Mouse (Mus musculus) CD4-positive, CD25-positive, alpha-beta regulatory T cell, adult 2 months (primary cell): ENCODE data around the gene Shisal2a.

ENCODE experiments used
- DNase-seq: peaks from one replicate; pipeline ENCODE4 v3.0.0-alpha.2; 2012; ENCODE audit warnings: low read depth, low spot score

Gene Shisal2a

DNA sequence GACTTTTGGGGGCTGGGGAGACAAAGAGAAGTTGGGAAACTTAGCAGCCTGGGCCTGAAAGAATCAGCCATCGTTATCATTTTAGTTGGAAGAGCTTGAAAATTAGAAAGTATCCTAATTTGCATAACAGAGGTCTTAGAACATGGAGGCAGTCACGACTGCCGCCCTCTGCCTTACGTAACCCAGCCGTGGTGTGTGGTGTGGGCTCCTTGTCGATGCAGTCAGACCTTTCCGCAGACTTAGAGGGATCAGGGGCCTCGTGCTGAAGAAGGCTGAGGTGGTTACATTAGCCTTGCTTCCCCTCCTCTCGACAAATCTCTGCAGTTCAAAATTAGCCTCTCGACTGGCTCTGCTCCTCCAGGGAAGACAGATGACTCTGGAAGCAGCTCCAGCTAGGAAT, 44.3 kb downstream of the Shisal2a start:
- no peak for DNase-seq

DNA sequence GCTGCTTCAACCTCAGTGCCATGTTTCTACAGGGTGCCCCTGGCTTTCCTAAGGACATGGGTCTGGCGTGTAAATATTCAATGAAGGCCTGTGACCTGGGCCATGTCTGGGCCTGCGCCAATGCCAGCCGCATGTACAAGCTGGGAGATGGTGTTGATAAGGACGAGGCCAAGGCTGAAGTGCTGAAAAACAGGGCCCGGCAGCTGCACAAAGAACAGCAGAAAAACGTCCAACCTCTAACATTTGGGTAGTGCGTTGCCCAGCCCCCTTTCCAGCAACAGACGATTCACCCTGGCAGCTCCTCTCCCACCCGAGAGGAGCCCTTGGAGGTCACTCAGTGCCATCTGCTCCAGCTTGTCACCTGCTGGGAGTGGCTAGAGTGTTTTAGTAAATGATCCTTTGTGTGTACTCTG, 44.8 kb downstream of the Shisal2a start:
- DNase-seq = no peak

- DNase-seq = no peak
Observed at GRCm38 (mm10) chr4:108337817-108338216, 45.3 kb downstream of the Shisal2a start.

DNA sequence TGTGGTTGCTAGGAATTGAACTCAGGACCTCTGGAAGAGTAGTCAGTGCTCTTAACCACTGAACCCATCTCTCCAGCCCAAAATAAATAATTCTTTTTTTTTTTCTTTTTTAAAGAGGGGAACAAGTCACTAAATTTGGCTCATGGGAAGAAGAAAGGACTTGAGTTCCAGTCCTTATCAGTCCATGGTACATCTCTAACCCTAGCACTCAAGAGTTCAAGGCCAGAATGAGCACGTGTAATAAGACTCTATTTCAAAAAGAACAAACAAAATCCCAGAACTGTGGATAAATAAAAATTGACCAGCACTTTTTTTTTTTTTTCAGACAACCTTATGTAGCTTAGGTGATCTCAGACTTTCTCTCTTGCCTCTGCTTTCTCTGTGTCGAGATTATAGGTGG, 46.4 kb downstream of the Shisal2a start:
- DNase-seq = no peak

- DNase-seq = no peak
Observed at GRCm38 (mm10) chr4:108335413-108335812, 47.7 kb downstream of the Shisal2a start.

GRCm38 (mm10) chr4:108332041-108332440, 51.1 kb downstream of the Shisal2a start:
- DNase-seq = no peak

- no peak for DNase-seq
Observed at GRCm38 (mm10) chr4:108329840-108330239, 53.3 kb downstream of the Shisal2a start.

DNA sequence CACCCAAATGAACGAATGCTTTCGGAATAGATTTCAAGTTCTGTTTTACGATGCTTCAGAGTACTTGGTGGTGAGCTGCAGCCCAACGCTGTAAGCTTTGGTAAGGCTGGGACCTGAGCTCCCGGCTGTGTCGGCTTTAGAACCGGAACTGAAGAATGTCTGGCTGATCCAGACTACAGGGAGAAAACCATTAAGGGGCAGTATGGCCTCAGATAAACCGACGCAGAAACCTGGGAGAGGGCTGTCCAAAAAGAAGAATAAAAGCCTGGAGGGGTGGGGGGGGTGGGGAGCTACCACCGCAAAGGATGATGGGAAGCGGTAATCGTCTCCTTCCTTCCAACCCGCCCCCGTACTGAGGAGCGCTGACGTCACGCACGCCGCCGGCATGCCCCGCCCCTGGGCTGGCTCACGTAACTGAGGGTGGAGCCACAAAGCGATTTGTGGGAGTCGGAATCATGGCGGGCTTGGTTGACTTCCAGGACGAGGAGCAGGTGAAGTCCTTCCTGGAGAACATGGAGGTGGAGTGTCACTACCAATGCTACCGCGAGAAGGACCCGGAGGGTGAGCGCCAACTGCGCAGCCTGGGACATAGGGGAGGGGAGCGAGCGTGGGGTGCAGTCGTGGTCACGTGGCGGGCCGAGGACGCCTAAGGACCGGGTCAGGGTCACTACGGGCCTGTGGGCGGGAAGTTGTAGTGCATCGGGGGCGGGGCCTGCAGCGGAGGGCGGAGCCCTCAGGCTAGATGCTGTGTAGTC, 55.2 kb downstream of the Shisal2a start, which contains the start of gene Coa7:
Gene Coa7, plus strand, starts transcription at position 411 of the 755 bp plus-strand sequence.
- DNase-seq = peak; percentile 99

DNA sequence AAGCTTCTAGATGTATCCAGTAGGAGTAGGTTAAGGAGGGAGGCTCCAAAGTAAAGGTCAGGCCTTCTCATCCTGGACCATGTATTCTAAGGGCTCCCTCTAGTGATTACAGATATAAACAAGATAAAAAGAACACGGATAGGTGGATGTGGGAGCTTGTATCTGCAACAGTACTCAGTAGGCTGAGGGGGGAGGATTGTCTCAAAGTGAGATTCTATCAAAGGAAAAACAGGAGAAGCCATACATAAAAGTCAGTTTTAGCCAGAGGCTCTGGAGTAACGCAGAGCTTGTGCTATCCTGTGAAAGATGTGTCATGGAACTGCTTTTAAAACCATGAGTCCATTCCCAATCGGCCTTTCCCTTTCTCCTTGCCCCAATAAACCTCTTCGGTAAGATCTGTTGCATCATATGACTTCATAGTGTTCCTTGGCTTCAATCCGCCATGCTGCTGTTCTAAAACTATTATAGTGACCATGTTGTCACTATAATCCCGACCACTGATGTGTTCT, 56.0 kb downstream of the Shisal2a start:
- DNase-seq = peak; percentile 59

- DNase-seq = no peak
Observed at GRCm38 (mm10) chr4:108323588-108323987, 59.6 kb downstream of the Shisal2a start.

- DNase-seq = no peak
Observed at GRCm38 (mm10) chr4:108320627-108321380, 62.3 kb downstream of the Shisal2a start.

- peak; percentile 71 for DNase-seq
Observed at GRCm38 (mm10) chr4:108319747-108320146, 63.4 kb downstream of the Shisal2a start.

- peak; percentile 90 for DNase-seq
Observed at GRCm38 (mm10) chr4:108318649-108319615, 64.2 kb downstream of the Shisal2a start.
